Mouse (Mus musculus) CH12.LX (cell line): ENCODE data around the gene Clcn1. TPM values are rescaled to one million over a fixed set of nuclear protein-coding genes. Genes with fewer than 3 reads are reported as not detected.

Experiments used
- DNase-seq: peaks from one replicate; pipeline ENCODE4 v3.0.0-alpha.2; 2013; ENCODE audit errors: extremely low read depth
- H3K27ac ChIP-seq: 2 replicates; pipeline ENCODE4 v1.5.1; 2012; ENCODE audit warnings: low read depth, mild to moderate bottlenecking, control low read depth, moderate library complexity; ENCODE audit not compliant: insufficient read depth
- H3K27me3 ChIP-seq: replicated peaks from 2 replicates; pipeline ENCODE3; 2012; ENCODE audit warnings: inconsistent platforms
- H3K36me3 ChIP-seq, 2 experiments: replicated peaks in 1 of 2; 2 replicates each; pipeline versions ENCODE3 to v1.6.1; 2012; ENCODE audit warnings: inconsistent platforms in 1 of 2, low read length in 1 of 2, mild to moderate bottlenecking in 1 of 2, mixed read lengths in 1 of 2, moderate library complexity in 1 of 2; ENCODE audit not compliant: control insufficient read depth in 1 of 2, insufficient read depth in 1 of 2
- H3K4me1 ChIP-seq, 2 experiments: 2 replicates each; pipeline ENCODE4 v1.6.1; 2012; ENCODE audit warnings: inconsistent platforms in 1 of 2, moderate library complexity in 1 of 2; ENCODE audit not compliant: insufficient read depth in 2 of 2, control insufficient read depth in 1 of 2
- H3K4me2 ChIP-seq: 2 replicates; pipeline ENCODE4 v1.6.1; 2012; ENCODE audit warnings: low read depth, mild to moderate bottlenecking, control low read depth; ENCODE audit not compliant: poor library complexity, insufficient read depth, severe bottlenecking
- H3K4me3 ChIP-seq, 3 experiments: fragments of 150-350 bp in 1 of 3; sonication (generic) in 1 of 3; replicated peaks in 1 of 3; 2 replicates each; pipeline versions ENCODE3 to v1.5.1; 2011 to 2012; ENCODE audit warnings: low read depth in 2 of 3, low read length in 2 of 3, mild to moderate bottlenecking in 2 of 3, moderate library complexity in 2 of 3, control low read depth in 1 of 3, improper control_type of control experiment in 1 of 3, inconsistent platforms in 1 of 3, mixed read lengths in 1 of 3; ENCODE audit not compliant: poor library complexity in 1 of 3
- H3K79me2 ChIP-seq: replicated peaks from 2 replicates; pipeline ENCODE4 v1.6.1; 2012; ENCODE audit warnings: mild to moderate bottlenecking, moderate library complexity; ENCODE audit not compliant: control insufficient read depth, poor library complexity, insufficient read depth, severe bottlenecking; ENCODE audit errors: extremely low read depth
- H3K9ac ChIP-seq: 2 replicates; pipeline ENCODE4 v1.6.1; 2012; ENCODE audit warnings: low read depth, mild to moderate bottlenecking, control low read depth, moderate library complexity; ENCODE audit not compliant: insufficient read depth
- H3K9me3 ChIP-seq: replicated peaks from 2 replicates; pipeline ENCODE3; 2012; ENCODE audit warnings: low read length, inconsistent platforms, mixed read lengths
- CHD1 ChIP-seq: IDR thresholded peaks from 2 replicates; pipeline ENCODE4 v1.6.1; 2012; ENCODE audit warnings: low read depth, low read length, improper control_type of control experiment, inconsistent platforms
- JUND ChIP-seq: conservative IDR thresholded peaks from 2 replicates; pipeline ENCODE4 v1.6.1; 2011; ENCODE audit warnings: low read depth, low read length, improper control_type of control experiment
- MEF2A ChIP-seq: IDR thresholded peaks from 2 replicates; pipeline ENCODE4 v1.6.1; 2014; ENCODE audit warnings: low read depth, mild to moderate bottlenecking, inconsistent platforms, low read length, improper control_type of control experiment, borderline replicate concordance
- MYC ChIP-seq: IDR thresholded peaks from 2 replicates; pipeline ENCODE4 v1.6.1; 2011; ENCODE audit warnings: low read depth, mild to moderate bottlenecking, improper control_type of control experiment, low read length
- POLR2A ChIP-seq: IDR thresholded peaks from 2 replicates; pipeline ENCODE4 v1.6.1; 2011; ENCODE audit warnings: low read depth, mild to moderate bottlenecking, improper control_type of control experiment, low read length
- USF2 ChIP-seq: conservative IDR thresholded peaks from 2 replicates; pipeline ENCODE4 v1.6.1; 2011; ENCODE audit warnings: low read depth, low read length, improper control_type of control experiment
- dilution Hi-C: fragments of 300-500 bp; cut with MboI; formaldehyde crosslinking; loops from 2 replicates; pipeline ENCODE4 v1.14.3; 2020; ENCODE audit warnings: low sequenced_read_pairs; ENCODE audit not compliant: extremely low pct_unique_long_range_greater_than_20kb, extremely low pct_ligation_motif_present
- in situ Hi-C: fragments of 300-500 bp; cut with MboI; formaldehyde crosslinking; loops from 3 replicates; pipeline ENCODE4 v1.14.3; 2019; ENCODE audit warnings: low sequenced_read_pairs, low pct_ligation_motif_present, low pct_unique_long_range_greater_than_20kb, mixed read lengths
- polyA plus RNA-seq: library from polyadenylated mRNA; unstranded; fragments of >175 nt; gene quantifications from 2 replicates; pipeline ENCODE4 v1.2.1, GENCODE M21; 2012; ENCODE audit warnings: low read depth; ENCODE audit not compliant: insufficient read length
- total RNA-seq, 2 experiments: library from RNA; depleted of rRNA; stranded (reverse); fragments of 300-350 nt in 1 of 2; fragments of >200 nt in 1 of 2; gene quantifications; 2 replicates each; pipeline ENCODE4 v1.2.3; 2012 to 2014

Clcn1 gene
- total and polyA plus RNA-seq, 3 experiments: 0.04 to 0.50 (median 0.08) TPM

DNA sequence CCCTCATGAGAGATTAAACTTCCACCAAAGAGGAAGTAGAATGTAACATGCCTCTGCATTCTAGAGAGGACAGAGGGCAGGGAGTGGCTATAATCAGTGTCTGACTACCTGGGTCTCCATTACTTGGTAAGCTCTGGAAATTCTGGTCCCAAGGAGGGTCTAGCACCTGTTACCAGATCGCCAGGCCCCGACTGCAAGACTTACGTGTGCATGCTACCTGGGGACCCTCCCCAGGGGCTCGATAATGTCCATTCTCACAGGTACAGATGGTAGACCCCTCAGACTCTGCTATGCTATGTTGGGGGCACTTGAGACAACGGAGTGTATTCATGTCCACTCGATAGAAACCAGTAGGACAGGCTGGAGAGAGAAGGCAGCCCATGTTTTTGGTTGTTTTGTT is 78.7 kb downstream of the Clcn1 start:
- dilution Hi-C loops: no loop called here
- H3K4me2 ChIP-seq: no peak overlapping the region
- no peak for TF ChIP-seq JUND
- no peak for TF ChIP-seq USF2
- no peak for TF ChIP-seq CHD1
- no peak for TF ChIP-seq MEF2A
- no peak for TF ChIP-seq MYC
- no peak for TF ChIP-seq POLR2A
- H3K27me3 ChIP-seq: no peaks in the 10 kb centered on the region
- H3K27ac ChIP-seq: no peak overlapping the region
- no peak for DNase-seq
- H3K9me3 ChIP-seq: no peaks in the 10 kb centered on the region
- no peak overlapping the region for H3K9ac ChIP-seq
- H3K79me2 ChIP-seq: no peaks in the 10 kb centered on the region
- no peaks in the 10 kb centered on the region for H3K4me1 ChIP-seq
- no peak overlapping the region for H3K4me3 ChIP-seq
- H3K36me3 ChIP-seq: peaks cover 0 to 2% of the 10 kb centered on the region in 2 experiments
- in situ Hi-C loops: no loop called here

Other genes with a start within 250 kb of the Clcn1 start
- not detected in 2 replicates for gene Sva, start 248.3 kb upstream of the Clcn1 start, total RNA-seq (2012; rRNA removed)
- not detected in 2 replicates for gene Sva, start 248.3 kb upstream of the Clcn1 start, total RNA-seq (2014; rRNA removed)
- not detected in 2 replicates for gene Sva, start 248.3 kb upstream of the Clcn1 start, polyA plus RNA-seq
- not detected in 2 replicates for gene Tas2r139, start 145.7 kb upstream of the Clcn1 start, total RNA-seq (2012; rRNA removed)
- not detected in 2 replicates for gene Tas2r139, start 145.7 kb upstream of the Clcn1 start, total RNA-seq (2014; rRNA removed)
- not detected in 2 replicates for gene Tas2r139, start 145.7 kb upstream of the Clcn1 start, polyA plus RNA-seq
- not detected in 2 replicates for gene Tas2r144, start 71.4 kb upstream of the Clcn1 start, total RNA-seq (2012; rRNA removed)
- gene Tas2r144, start 71.4 kb upstream of the Clcn1 start, total RNA-seq (2014; rRNA removed): not detected in 2 replicates
- not detected in 2 replicates for gene Tas2r144, start 71.4 kb upstream of the Clcn1 start, polyA plus RNA-seq
- 0.71 and 0.85 TPM in 2 replicates for gene Gstk1, start 40.8 kb upstream of the Clcn1 start, total RNA-seq (2012; rRNA removed)
- gene Gstk1, start 40.8 kb upstream of the Clcn1 start, total RNA-seq (2014; rRNA removed): 0.55 and 1.0 TPM in 2 replicates
- gene Gstk1, start 40.8 kb upstream of the Clcn1 start, polyA plus RNA-seq: 0.44 and 0.59 TPM in 2 replicates
- gene Tmem139, start 24.7 kb upstream of the Clcn1 start, total RNA-seq (2012; rRNA removed): not detected in 2 replicates
- not detected in 2 replicates for gene Tmem139, start 24.7 kb upstream of the Clcn1 start, total RNA-seq (2014; rRNA removed)
- 0.20 TPM in 1 of 2 replicates, not detected in the other for gene Tmem139, start 24.7 kb upstream of the Clcn1 start, polyA plus RNA-seq
- gene Casp2, start 21.7 kb upstream of the Clcn1 start, total RNA-seq (2012; rRNA removed): 22.6 and 24.7 TPM in 2 replicates
- gene Casp2, start 21.7 kb upstream of the Clcn1 start, total RNA-seq (2014; rRNA removed): 42.8 and 47.8 TPM in 2 replicates
- gene Casp2, start 21.7 kb upstream of the Clcn1 start, polyA plus RNA-seq: 29.0 and 31.6 TPM in 2 replicates
- 0.04 TPM in 1 of 2 replicates, not detected in the other for gene Fam131b, start 38.0 kb downstream of the Clcn1 start, total RNA-seq (2012; rRNA removed)
- gene Fam131b, start 38.0 kb downstream of the Clcn1 start, total RNA-seq (2014; rRNA removed): 0.05 TPM in 2 replicates
- gene Fam131b, start 38.0 kb downstream of the Clcn1 start, polyA plus RNA-seq: 0.09 TPM in 1 of 2 replicates, not detected in the other
- gene Zyx, start 62.9 kb downstream of the Clcn1 start, total RNA-seq (2012; rRNA removed): 1.8 and 2.2 TPM in 2 replicates
- 0.86 and 1.1 TPM in 2 replicates for gene Zyx, start 62.9 kb downstream of the Clcn1 start, total RNA-seq (2014; rRNA removed)
- 8.0 and 11.4 TPM in 2 replicates for gene Zyx, start 62.9 kb downstream of the Clcn1 start, polyA plus RNA-seq
- not detected in 2 replicates for gene Epha1, start 86.6 kb downstream of the Clcn1 start, total RNA-seq (2012; rRNA removed)
- not detected in 2 replicates for gene Epha1, start 86.6 kb downstream of the Clcn1 start, total RNA-seq (2014; rRNA removed)
- gene Epha1, start 86.6 kb downstream of the Clcn1 start, polyA plus RNA-seq: not detected in 2 replicates
- gene Tas2r143, start 113.6 kb downstream of the Clcn1 start, total RNA-seq (2012; rRNA removed): not detected in 2 replicates
- gene Tas2r143, start 113.6 kb downstream of the Clcn1 start, total RNA-seq (2014; rRNA removed): not detected in 2 replicates
- gene Tas2r143, start 113.6 kb downstream of the Clcn1 start, polyA plus RNA-seq: not detected in 2 replicates
- not detected in 2 replicates for gene Tas2r135, start 118.7 kb downstream of the Clcn1 start, total RNA-seq (2012; rRNA removed)
- not detected in 2 replicates for gene Tas2r135, start 118.7 kb downstream of the Clcn1 start, total RNA-seq (2014; rRNA removed)
- not detected in 2 replicates for gene Tas2r135, start 118.7 kb downstream of the Clcn1 start, polyA plus RNA-seq
- gene Tas2r126, start 147.8 kb downstream of the Clcn1 start, total RNA-seq (2012; rRNA removed): not detected in 2 replicates
- not detected in 2 replicates for gene Tas2r126, start 147.8 kb downstream of the Clcn1 start, total RNA-seq (2014; rRNA removed)
- gene Tas2r126, start 147.8 kb downstream of the Clcn1 start, polyA plus RNA-seq: not detected in 2 replicates
- not detected in 2 replicates for gene Olfr458, start 178.5 kb downstream of the Clcn1 start, total RNA-seq (2012; rRNA removed)
- not detected in 2 replicates for gene Olfr458, start 178.5 kb downstream of the Clcn1 start, total RNA-seq (2014; rRNA removed)
- not detected in 2 replicates for gene Olfr458, start 178.5 kb downstream of the Clcn1 start, polyA plus RNA-seq
- gene Olfr457, start 189.7 kb downstream of the Clcn1 start, total RNA-seq (2012; rRNA removed): not detected in 2 replicates
- not detected in 2 replicates for gene Olfr457, start 189.7 kb downstream of the Clcn1 start, total RNA-seq (2014; rRNA removed)
- not detected in 2 replicates for gene Olfr457, start 189.7 kb downstream of the Clcn1 start, polyA plus RNA-seq
- gene Olfr456, start 200.5 kb downstream of the Clcn1 start, total RNA-seq (2012; rRNA removed): not detected in 2 replicates
- gene Olfr456, start 200.5 kb downstream of the Clcn1 start, total RNA-seq (2014; rRNA removed): not detected in 2 replicates
- not detected in 2 replicates for gene Olfr456, start 200.5 kb downstream of the Clcn1 start, polyA plus RNA-seq